Mouse (Mus musculus) embryonic fibroblast, embryonic 13.5 days (primary cell): ENCODE measurements around the gene Bysl.
A peak's percentile ranks its signal among the peaks of the same experiment; 100 is the strongest.

Experiments used
- CTCF ChIP-seq: IDR thresholded peaks from 2 replicates; pipeline ENCODE4 v1.5.1; 2011; ENCODE audit warnings: mild to moderate bottlenecking, control low read depth, low read length, moderate library complexity, borderline replicate concordance; ENCODE audit not compliant: insufficient read depth
- POLR2A ChIP-seq: IDR thresholded peaks from 2 replicates; pipeline ENCODE4 v1.6.1; 2011; ENCODE audit warnings: low read depth, mild to moderate bottlenecking, control low read depth, low read length, moderate library complexity

DNA sequence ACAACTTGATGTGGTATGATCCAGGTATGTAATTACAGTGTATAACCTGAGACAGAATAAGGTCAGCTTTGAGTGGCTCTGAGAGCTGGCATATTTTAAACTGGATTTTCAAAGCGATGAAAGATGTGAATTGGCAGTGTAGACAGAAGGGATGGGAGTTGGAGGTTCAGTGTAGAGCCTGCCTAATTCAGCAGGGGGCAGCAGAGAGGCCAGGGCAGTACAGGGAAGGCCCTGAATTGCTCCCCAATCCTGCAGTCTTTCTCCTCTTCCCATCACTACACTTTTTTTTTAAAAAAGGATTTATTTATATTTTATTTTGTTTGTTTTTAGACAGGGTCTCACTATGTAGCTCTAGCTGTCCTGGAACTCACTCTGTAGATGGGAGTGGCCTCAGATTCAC, 2.7 kb upstream of the Bysl start:
- TF ChIP-seq POLR2A (no peak), CTCF (peak; percentile 56; the same call in 1 of the 2 replicates)
